Mouse (Mus musculus) MEL (cell line): ENCODE measurements around the gene Diras2. TPM values are rescaled to one million over a fixed set of nuclear protein-coding genes. Genes with fewer than 3 reads are reported as not detected.

Experiments
- DNase-seq: peaks from one replicate; pipeline ENCODE4 v3.0.0; 2011; ENCODE audit warnings: low read depth, low spot score
- H3K27ac ChIP-seq: 2 replicates; pipeline ENCODE4 v1.5.1; 2012; ENCODE audit warnings: low read depth, mild to moderate bottlenecking, control low read depth, low read length, moderate library complexity; ENCODE audit not compliant: control insufficient read depth
- H3K27me3 ChIP-seq, 2 experiments: fragments of 150-350 bp in 1 of 2; sonication (generic) in 1 of 2; 2 replicates each; pipeline ENCODE4 v1.6.1; 2012; ENCODE audit warnings: low read length in 2 of 2, mild to moderate bottlenecking in 2 of 2, improper control_type of control experiment in 1 of 2, moderate library complexity in 1 of 2; ENCODE audit not compliant: insufficient read depth in 2 of 2, control insufficient read depth in 1 of 2
- H3K36me3 ChIP-seq, 2 experiments: 2 replicates each; pipeline ENCODE4 v1.6.1; 2012 to 2014; ENCODE audit warnings: low read length in 2 of 2, improper control_type of control experiment in 1 of 2, inconsistent platforms in 1 of 2, mild to moderate bottlenecking in 1 of 2; ENCODE audit not compliant: insufficient read depth in 2 of 2, control insufficient read depth in 1 of 2
- H3K4me1 ChIP-seq, 2 experiments: fragments of 150-350 bp in 1 of 2; sonication (generic) in 1 of 2; 2 replicates each; pipeline ENCODE4 v1.6.1; 2012; ENCODE audit warnings: low read length in 2 of 2, improper control_type of control experiment in 1 of 2, mild to moderate bottlenecking in 1 of 2; ENCODE audit not compliant: insufficient read depth in 2 of 2, control insufficient read depth in 1 of 2
- H3K4me3 ChIP-seq, 2 experiments: fragments of 150-350 bp in 1 of 2; sonication (generic) in 1 of 2; 2 replicates each; pipeline ENCODE4 v1.5.1; 2012; ENCODE audit warnings: low read depth in 2 of 2, low read length in 2 of 2, mild to moderate bottlenecking in 2 of 2, moderate library complexity in 2 of 2, control low read depth in 1 of 2, improper control_type of control experiment in 1 of 2; ENCODE audit not compliant: control insufficient read depth in 1 of 2, insufficient read depth in 1 of 2
- H3K79me2 ChIP-seq: 2 replicates; pipeline ENCODE4 v1.6.1; 2012; ENCODE audit warnings: mild to moderate bottlenecking, low read length, moderate library complexity; ENCODE audit not compliant: control insufficient read depth, poor library complexity, insufficient read depth
- H3K9ac ChIP-seq: 2 replicates; pipeline ENCODE4 v1.6.1; 2012; ENCODE audit warnings: low read depth, mild to moderate bottlenecking, control low read depth, low read length, moderate library complexity; ENCODE audit not compliant: control insufficient read depth, poor library complexity, severe bottlenecking
- H3K9me3 ChIP-seq: fragments of 150-350 bp; sonication (generic); replicated peaks from 2 replicates; pipeline ENCODE4 v1.6.1; 2012; ENCODE audit warnings: mild to moderate bottlenecking, low read length, improper control_type of control experiment, moderate library complexity; ENCODE audit not compliant: insufficient read depth
- BHLHE40 ChIP-seq: IDR thresholded peaks from 2 replicates; pipeline ENCODE4 v1.6.1; 2012; ENCODE audit warnings: low read depth, mild to moderate bottlenecking, inconsistent platforms, low read length, improper control_type of control experiment, borderline replicate concordance
- CHD1 ChIP-seq: IDR thresholded peaks from 2 replicates; pipeline ENCODE4 v1.6.1; 2012; ENCODE audit warnings: low read depth, mild to moderate bottlenecking, inconsistent platforms, low read length, improper control_type of control experiment
- CHD2 ChIP-seq: IDR thresholded peaks from 2 replicates; pipeline ENCODE4 v1.6.1; 2011; ENCODE audit warnings: low read length, improper control_type of control experiment
- CTCF ChIP-seq, 3 experiments: IDR thresholded peaks in 2 of 3; conservative IDR thresholded peaks in 1 of 3; 2 replicates each; pipeline ENCODE4 v1.5.1; 2011 to 2012; ENCODE audit warnings: low read length in 3 of 3, low read depth in 2 of 3, mild to moderate bottlenecking in 2 of 3, improper control_type of control experiment in 1 of 3, inconsistent platforms in 1 of 3, mixed read lengths in 1 of 3, moderate library complexity in 1 of 3; ENCODE audit not compliant: control insufficient read depth in 1 of 3, insufficient read depth in 1 of 3, poor library complexity in 1 of 3, severe bottlenecking in 1 of 3
- E2F4 ChIP-seq: IDR thresholded peaks from 2 replicates; pipeline ENCODE4 v1.6.1; 2011; ENCODE audit warnings: low read depth, low read length, improper control_type of control experiment, borderline replicate concordance
- ELF1 ChIP-seq: IDR thresholded peaks from 2 replicates; pipeline ENCODE4 v1.6.1; 2014; ENCODE audit warnings: low read depth, mild to moderate bottlenecking, inconsistent platforms, low read length, improper control_type of control experiment, moderate library complexity
- EP300 ChIP-seq, 2 experiments: IDR thresholded peaks; 2 replicates each; pipeline ENCODE4 v1.6.1; 2011; ENCODE audit warnings: improper control_type of control experiment in 2 of 2, low read length in 2 of 2, low read depth in 1 of 2, mild to moderate bottlenecking in 1 of 2
- ETS1 ChIP-seq: IDR thresholded peaks from 2 replicates; pipeline ENCODE4 v1.6.1; 2012; ENCODE audit warnings: low read depth, mild to moderate bottlenecking, inconsistent platforms, low read length, improper control_type of control experiment, moderate library complexity
- GABPA ChIP-seq: IDR thresholded peaks from 2 replicates; pipeline ENCODE4 v1.6.1; 2012; ENCODE audit warnings: low read depth, mild to moderate bottlenecking, inconsistent platforms, low read length, improper control_type of control experiment, moderate library complexity
- GATA1 ChIP-seq: IDR thresholded peaks from 2 replicates; pipeline ENCODE4 v1.6.1; 2011; ENCODE audit warnings: low read depth, low read length, improper control_type of control experiment
- HCFC1 ChIP-seq: IDR thresholded peaks from 2 replicates; pipeline ENCODE4 v1.6.1; 2012; ENCODE audit warnings: low read depth, mild to moderate bottlenecking, inconsistent platforms, low read length, improper control_type of control experiment, moderate library complexity
- JUND ChIP-seq: IDR thresholded peaks from 2 replicates; pipeline ENCODE4 v1.6.1; 2011; ENCODE audit warnings: low read depth, mild to moderate bottlenecking, improper control_type of control experiment, low read length
- KAT2A ChIP-seq: conservative IDR thresholded peaks from 2 replicates; pipeline ENCODE4 v1.6.1; 2012; ENCODE audit warnings: low read depth, low read length, improper control_type of control experiment, inconsistent platforms
- MAFK ChIP-seq: IDR thresholded peaks from 2 replicates; pipeline ENCODE4 v1.6.1; 2011; ENCODE audit warnings: low read depth, mild to moderate bottlenecking, low read length, improper control_type of control experiment, borderline replicate concordance
- MAX ChIP-seq: IDR thresholded peaks from 2 replicates; pipeline ENCODE4 v1.6.1; 2011; ENCODE audit warnings: low read length, improper control_type of control experiment
- MAZ ChIP-seq: IDR thresholded peaks from 2 replicates; pipeline ENCODE4 v1.6.1; 2012; ENCODE audit warnings: low read depth, mild to moderate bottlenecking, inconsistent platforms, low read length, improper control_type of control experiment
- MEF2A ChIP-seq: IDR thresholded peaks from 2 replicates; pipeline ENCODE4 v1.6.1; 2014; ENCODE audit warnings: low read depth, mild to moderate bottlenecking, inconsistent platforms, low read length, improper control_type of control experiment; ENCODE audit not compliant: poor library complexity, insufficient replicate concordance, severe bottlenecking; ENCODE audit errors: extremely low read depth
- MXI1 ChIP-seq: IDR thresholded peaks from 2 replicates; pipeline ENCODE4 v1.6.1; 2011; ENCODE audit warnings: mild to moderate bottlenecking, low read depth, low read length, improper control_type of control experiment
- MYB ChIP-seq: IDR thresholded peaks from 2 replicates; pipeline ENCODE4 v1.6.1; 2011; ENCODE audit warnings: mild to moderate bottlenecking, low read depth, low read length, improper control_type of control experiment
- NELFE ChIP-seq: IDR thresholded peaks from 2 replicates; pipeline ENCODE4 v1.6.1; 2011; ENCODE audit warnings: low read depth, low read length, improper control_type of control experiment
- NRF1 ChIP-seq: IDR thresholded peaks from 2 replicates; pipeline ENCODE4 v1.6.1; 2014; ENCODE audit warnings: low read depth, mild to moderate bottlenecking, inconsistent platforms, low read length, improper control_type of control experiment, moderate library complexity; ENCODE audit not compliant: poor library complexity, insufficient read depth, severe bottlenecking
- POLR2A ChIP-seq, 2 experiments: IDR thresholded peaks; 2 replicates each; pipeline ENCODE4 v1.6.1; 2011 to 2012; ENCODE audit warnings: low read length in 2 of 2, mild to moderate bottlenecking in 2 of 2, control low read depth in 1 of 2, improper control_type of control experiment in 1 of 2, low read depth in 1 of 2, moderate library complexity in 1 of 2; ENCODE audit not compliant: control insufficient read depth in 1 of 2, insufficient read depth in 1 of 2, poor library complexity in 1 of 2
- POLR2AphosphoS2 ChIP-seq: IDR thresholded peaks from 2 replicates; pipeline ENCODE4 v1.6.1; 2011; ENCODE audit warnings: low read length, improper control_type of control experiment
- POLR2AphosphoS5 ChIP-seq: IDR thresholded peaks from 2 replicates; pipeline ENCODE4 v1.6.1; 2012; ENCODE audit warnings: low read depth, borderline replicate concordance, mild to moderate bottlenecking, inconsistent platforms, low read length, moderate library complexity, mixed read lengths
- RCOR1 ChIP-seq: IDR thresholded peaks from 2 replicates; pipeline ENCODE4 v1.6.1; 2012; ENCODE audit warnings: low read depth, mild to moderate bottlenecking, inconsistent platforms, low read length, improper control_type of control experiment
- SIN3A ChIP-seq: IDR thresholded peaks from 2 replicates; pipeline ENCODE4 v1.6.1; 2012; ENCODE audit warnings: low read length, improper control_type of control experiment, inconsistent platforms
- SMC3 ChIP-seq: IDR thresholded peaks from 2 replicates; pipeline ENCODE4 v1.6.1; 2011; ENCODE audit warnings: low read depth, low read length, improper control_type of control experiment
- TAL1 ChIP-seq: IDR thresholded peaks from 2 replicates; pipeline ENCODE4 v1.6.1; 2012; ENCODE audit warnings: mild to moderate bottlenecking, inconsistent platforms, low read length, moderate library complexity, mixed read lengths
- TBP ChIP-seq: IDR thresholded peaks from 2 replicates; pipeline ENCODE4 v1.8.0; 2011; ENCODE audit warnings: low read depth, low read length, improper control_type of control experiment
- TCF12 ChIP-seq: IDR thresholded peaks from 2 replicates; pipeline ENCODE4 v1.6.1; 2014; ENCODE audit warnings: low read depth, mild to moderate bottlenecking, inconsistent platforms, low read length, improper control_type of control experiment, moderate library complexity
- UBTF ChIP-seq: IDR thresholded peaks from 2 replicates; pipeline ENCODE4 v1.6.1; 2012; ENCODE audit warnings: low read depth, mild to moderate bottlenecking, inconsistent platforms, low read length, improper control_type of control experiment, moderate library complexity, borderline replicate concordance; ENCODE audit not compliant: insufficient read depth
- USF1 ChIP-seq: IDR thresholded peaks from 2 replicates; pipeline ENCODE4 v1.6.1; 2014; ENCODE audit warnings: low read depth, mild to moderate bottlenecking, inconsistent platforms, low read length, improper control_type of control experiment, moderate library complexity
- ZC3H11A ChIP-seq: IDR thresholded peaks from 2 replicates; pipeline ENCODE4 v1.6.1; 2012; ENCODE audit warnings: low read depth, mild to moderate bottlenecking, inconsistent platforms, low read length, improper control_type of control experiment
- ZKSCAN1 ChIP-seq: IDR thresholded peaks from 2 replicates; pipeline ENCODE4 v1.6.1; 2012; ENCODE audit warnings: low read depth, mild to moderate bottlenecking, inconsistent platforms, low read length, improper control_type of control experiment, moderate library complexity
- ZMIZ1 ChIP-seq: IDR thresholded peaks from 2 replicates; pipeline ENCODE4 v1.6.1; 2012; ENCODE audit warnings: low read depth, mild to moderate bottlenecking, inconsistent platforms, low read length, improper control_type of control experiment, moderate library complexity
- ZNF384 ChIP-seq: IDR thresholded peaks from 2 replicates; pipeline ENCODE4 v1.6.1; 2012; ENCODE audit warnings: low read depth, mild to moderate bottlenecking, inconsistent platforms, low read length, improper control_type of control experiment
- polyA plus RNA-seq, 2 experiments: library from polyadenylated mRNA; stranded (reverse) in 1 of 2; unstranded in 1 of 2; fragments of >175 nt in 1 of 2; fragments of >200 nt in 1 of 2; gene quantifications; 2 replicates each; pipeline versions ENCODE4 v1.2.1 to v1.2.4; 2012; ENCODE audit warnings: low replicate concordance in 2 of 2, low read depth in 1 of 2; ENCODE audit not compliant: insufficient read length in 2 of 2, insufficient read depth in 1 of 2, missing spikeins in 1 of 2
- total RNA-seq: library from RNA; depleted of rRNA; stranded (reverse); fragments of 300-350 nt; gene quantifications from 2 replicates; pipeline ENCODE4 v1.2.3, GENCODE M21; 2012

The Diras2 gene
- total and polyA plus RNA-seq, 3 experiments: not detected

- H3K9me3 ChIP-seq: no peaks in the 10 kb centered on the region
- no peak overlapping the region for H3K4me3 ChIP-seq
- H3K36me3 ChIP-seq: peaks cover 0 to 6% of the 10 kb centered on the region in 2 experiments; a peak in 2 of 4 replicates
- no peak overlapping the region for H3K9ac ChIP-seq
- TF ChIP-seq TAL1 (peak; percentile 48; the same call in 1 of the 2 replicates), USF1 (no peak), POLR2AphosphoS2 (no peak), ZKSCAN1 (no peak), EP300 (IDR thresholded peaks at IDR 0.05; ENCODE audit: low read depth in 1 of 2, low read length in 2 of 2) (peak in 1 of 2 experiments; percentile 42; a peak in 1 of 4 replicates), TCF12 (no peak), KAT2A (no peak), MAX (no peak), TBP (no peak), CHD1 (no peak), POLR2A (IDR thresholded peaks at IDR 0.05; ENCODE audit: control insufficient read depth in 1 of 2, insufficient read depth in 1 of 2, low read depth in 1 of 2, low read length in 2 of 2, poor library complexity in 1 of 2) (no peak), POLR2AphosphoS5 (no peak), CTCF (IDR thresholded peaks at IDR 0.05 in 2 of 3, conservative IDR thresholded peaks at IDR 0.05 in 1 of 3; ENCODE audit: control insufficient read depth in 1 of 3, insufficient read depth in 1 of 3, low read depth in 2 of 3, low read length in 3 of 3, poor library complexity in 1 of 3, severe bottlenecking in 1 of 3) (no peak), SMC3 (no peak), MYB (no peak), HCFC1 (peak; percentile 74), MAFK (no peak), MEF2A (no peak), NELFE (no peak), JUND (no peak), ELF1 (peak; percentile 57; the same call in 1 of the 2 replicates), GATA1 (peak; percentile 49; the same call in 1 of the 2 replicates), RCOR1 (no peak), MAZ (no peak), CHD2 (no peak), ZC3H11A (no peak), NRF1 (no peak), UBTF (no peak), ETS1 (peak; percentile 39; the same call in 1 of the 2 replicates), GABPA (no peak), MXI1 (no peak), ZNF384 (no peak), BHLHE40 (no peak), SIN3A (peak; percentile 23; the same call in 1 of the 2 replicates), ZMIZ1 (no peak), E2F4 (no peak)
- H3K79me2 ChIP-seq: no peaks in the 10 kb centered on the region
- no peaks in the 10 kb centered on the region for H3K27me3 ChIP-seq
- no peak overlapping the region for H3K27ac ChIP-seq
- peak; percentile 61 for DNase-seq
- peaks cover 3 to 17% of the 10 kb centered on the region in 2 experiments; a peak in 3 of 4 replicates for H3K4me1 ChIP-seq
These were observed 43.2 kb upstream of the Diras2 start for GRCm38 (mm10) chr13:52574311-52574710.
